Comparison of ENCODE assay signal across 11 mouse cellular contexts in the genomic region with DNA sequence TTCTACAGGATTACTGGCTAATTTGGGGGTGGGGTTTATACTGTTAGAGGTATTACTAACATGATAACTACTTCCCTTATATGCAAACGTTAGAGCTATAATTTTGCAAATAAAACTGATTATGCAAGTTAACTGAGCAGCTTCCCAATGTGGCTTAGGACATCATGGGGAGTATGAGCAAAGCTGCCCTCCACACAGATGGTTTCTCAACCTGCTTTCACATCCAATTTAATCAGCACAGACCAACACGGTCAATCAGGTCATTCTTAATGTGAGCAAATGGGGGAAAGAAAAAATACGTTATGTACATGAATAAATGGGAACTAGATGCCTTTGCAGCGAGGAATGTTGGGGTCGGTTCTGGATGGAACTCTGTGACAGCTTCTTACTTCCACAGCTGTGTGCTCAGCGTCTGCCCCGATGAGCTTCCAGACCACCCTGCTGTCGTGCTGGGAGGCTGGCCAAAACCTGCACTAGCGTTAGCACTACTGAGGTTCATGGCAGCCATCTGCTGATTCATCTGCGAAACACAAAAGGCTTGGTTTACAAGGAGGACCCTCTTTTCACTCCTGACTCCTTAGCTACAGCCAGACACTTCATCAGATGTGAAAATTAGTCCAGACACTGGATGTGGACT.
DNase-seq lines count a peak whose midpoint lies in the region; ATAC-seq lines count a peak whose summit lies in the region.
"Had no signal": no experiment of that assay in that cellular context is flagged by ENCODE, and none has a peak within 500 bp of the region (broad histone marks: within the 10 kb centered on the region; RNA-seq: fewer than 3 reads in every experiment).

No protein-coding gene starts in this region.

- no peak overlapping the region for H3K9ac ChIP-seq in lung, embryonic 16.5 days (ENCODE audit: low read length)
- H3K9ac ChIP-seq: limb, embryonic 15.5 days had no signal

- no peak overlapping the region for H3K4me2 ChIP-seq in lung, embryonic 16.5 days (ENCODE audit: low read depth, low read length)
- H3K4me2 ChIP-seq: limb, embryonic 15.5 days had no signal

- 63% methylated on average over 10 of the region's 10 CpGs for WGBS in lung, embryonic 16.5 days

- peaks cover 24% of the 10 kb centered on the region for H3K36me3 ChIP-seq in lung, embryonic 16.5 days (ENCODE audit: control insufficient read depth, insufficient read depth, low read length)

- H3K4me1 ChIP-seq in lung, embryonic 16.5 days (replicated peaks; ENCODE audit: control insufficient read depth, insufficient read depth, low read length), result no peaks in the 10 kb centered on the region
- H3K4me1 ChIP-seq: heart, embryonic 10.5 days; limb, embryonic 15.5 days had no signal

- H3K9me3 ChIP-seq in lung, embryonic 16.5 days (ENCODE audit: control insufficient read depth, low read length), result no peaks in the 10 kb centered on the region
- H3K9me3 ChIP-seq: heart, embryonic 10.5 days; limb, embryonic 15.5 days had no signal

- H3K27ac ChIP-seq in lung, embryonic 16.5 days (ENCODE audit: low read length), result no peak overlapping the region
- H3K27ac ChIP-seq: heart, embryonic 10.5 days; limb, embryonic 15.5 days had no signal

- no peak for DNase-seq in lung, postnatal 4 days
- peak; percentile 85 for DNase-seq in cerebellum, adult 18-20 months
- peak; percentile 89 to 92 for DNase-seq in cerebellum, postnatal 25 days
- DNase-seq in layer of hippocampus, postnatal 36 days, result peak; percentile 44 to 47
- DNase-seq in testis, postnatal 14 days (ENCODE audit: low spot score), result no peak
- DNase-seq in spleen, postnatal 36 days (ENCODE audit: low spot score in 2 of 2), result no peak
- DNase-seq: lung, postnatal 36 days; thymus, adult 18-20 months had no signal

- no peaks in the 10 kb centered on the region for H3K27me3 ChIP-seq in lung, embryonic 16.5 days (ENCODE audit: control insufficient read depth, insufficient read depth, low read depth, low read length)
- H3K27me3 ChIP-seq: limb, embryonic 15.5 days had no signal

- peak; percentile 49; the same call in 1 of the 2 replicates for ATAC-seq in lung, embryonic 16.5 days (ENCODE audit: low read depth)

- no peak overlapping the region for H3K4me3 ChIP-seq in lung, embryonic 16.5 days (ENCODE audit: low read length)
- H3K4me3 ChIP-seq: heart, embryonic 10.5 days; limb, embryonic 15.5 days had no signal

Comparison
In these comparisons a context has a peak if more than half of its experiments do, and no peak if none do; other contexts are left out.
1. DNase-seq: peak in cerebellum, adult 18-20 months (2 of 2), cerebellum, postnatal 25 days (2 of 2) and layer of hippocampus, postnatal 36 days (2 of 2); none in lung, postnatal 4 days (0 of 2), testis, postnatal 14 days (single experiment) and spleen, postnatal 36 days (0 of 2).